Mouse (Mus musculus): ENCODE results near the gene Ap4s1. TPM values are rescaled to one million over a fixed set of nuclear protein-coding genes. Genes with fewer than 3 reads are reported as not detected.

Ap4s1 gene
- total and polyA plus RNA-seq, 2 experiments from 2014 or later: 33.9 to 68.1 TPM

- H3K36me3 ChIP-seq (ENCODE audit: insufficient read depth, low read length): peaks cover 60% of the 10 kb centered on the region
- WGBS: 87% methylated on average over 2 of the region's 2 CpGs
- no peak overlapping the region for H3K4me3 ChIP-seq (ENCODE audit: low read length)
- no peak for ATAC-seq
- no peaks in the 10 kb centered on the region for H3K27me3 ChIP-seq (ENCODE audit: insufficient read depth, low read length)
- H3K4me2 ChIP-seq (ENCODE audit: low read depth, low read length): no peak overlapping the region
- no peak overlapping the region for H3K9ac ChIP-seq (replicated peaks; ENCODE audit: low read length)
- no peak overlapping the region for H3K27ac ChIP-seq
- TF ChIP-seq CTCF (IDR thresholded peaks at IDR 0.05; ENCODE audit: low read depth): peak; percentile 22; the same call in 1 of the 2 replicates
- H3K9me3 ChIP-seq (ENCODE audit: low read length): no peaks in the 10 kb centered on the region
- no peaks in the 10 kb centered on the region for H3K4me1 ChIP-seq (ENCODE audit: insufficient read depth, low read length)
- no peak for DNase-seq (ENCODE audit: low spot score)
Observed at GRCm38 (mm10) chr12:51747348-51747747, 56.5 kb downstream of the Ap4s1 start.

- DNase-seq (ENCODE audit: low spot score) (no peak), ATAC-seq (no peak)
- no peak for TF ChIP-seq CTCF (IDR thresholded peaks at IDR 0.05; ENCODE audit: low read depth)
- WGBS: 95% methylated on average over 12 of the region's 12 CpGs
- Histone ChIP-seq H3K4me1 (ENCODE audit: insufficient read depth, low read length) (no peaks in the 10 kb centered on the region), H3K27ac (no peak overlapping the region), H3K36me3 (ENCODE audit: insufficient read depth, low read length) (peaks cover 63% of the 10 kb centered on the region), H3K9me3 (ENCODE audit: low read length) (no peaks in the 10 kb centered on the region), H3K9ac (replicated peaks; ENCODE audit: low read length) (no peak overlapping the region), H3K4me3 (ENCODE audit: low read length) (no peak overlapping the region), H3K4me2 (ENCODE audit: low read depth, low read length) (no peak overlapping the region), H3K27me3 (ENCODE audit: insufficient read depth, low read length) (no peaks in the 10 kb centered on the region)
Observed at GRCm38 (mm10) chr12:51755938-51756598, 65.2 kb downstream of the Ap4s1 start.

- H3K36me3 ChIP-seq (ENCODE audit: insufficient read depth, low read length): peaks cover 60% of the 10 kb centered on the region
Observed at GRCm38 (mm10) chr12:51756599-51756961, 65.7 kb downstream of the Ap4s1 start.

GRCm38 (mm10) chr12:51759374-51759773 is 68.5 kb downstream of the Ap4s1 start:
- Histone ChIP-seq H3K36me3 (ENCODE audit: insufficient read depth, low read length) (peaks cover 54% of the 10 kb centered on the region), H3K27ac (no peak overlapping the region), H3K4me2 (ENCODE audit: low read depth, low read length) (no peak overlapping the region), H3K9ac (replicated peaks; ENCODE audit: low read length) (no peak overlapping the region), H3K9me3 (ENCODE audit: low read length) (no peaks in the 10 kb centered on the region), H3K4me3 (ENCODE audit: low read length) (no peak overlapping the region), H3K4me1 (ENCODE audit: insufficient read depth, low read length) (no peaks in the 10 kb centered on the region), H3K27me3 (ENCODE audit: insufficient read depth, low read length) (no peaks in the 10 kb centered on the region)
- ATAC-seq (no peak), DNase-seq (ENCODE audit: low spot score) (no peak)
- WGBS: 96% methylated on average over 3 of the region's 3 CpGs
- TF ChIP-seq CTCF (IDR thresholded peaks at IDR 0.05; ENCODE audit: low read depth): no peak

More at GRCm38 (mm10) chr12:51756599-51756961, 65.7 kb downstream of the Ap4s1 start:
- Histone ChIP-seq H3K27ac (no peak overlapping the region), H3K4me1 (ENCODE audit: insufficient read depth, low read length) (no peaks in the 10 kb centered on the region), H3K4me3 (ENCODE audit: low read length) (no peak overlapping the region), H3K9ac (replicated peaks; ENCODE audit: low read length) (no peak overlapping the region), H3K9me3 (ENCODE audit: low read length) (no peaks in the 10 kb centered on the region), H3K27me3 (ENCODE audit: insufficient read depth, low read length) (no peaks in the 10 kb centered on the region), H3K4me2 (ENCODE audit: low read depth, low read length) (no peak overlapping the region)
- TF ChIP-seq CTCF (IDR thresholded peaks at IDR 0.05; ENCODE audit: low read depth): no peak
- ATAC-seq: no peak
- no peak for DNase-seq (ENCODE audit: low spot score)

- Histone ChIP-seq H3K27me3 (ENCODE audit: insufficient read depth, low read length) (no peaks in the 10 kb centered on the region), H3K4me2 (ENCODE audit: low read depth, low read length) (no peak overlapping the region), H3K36me3 (ENCODE audit: insufficient read depth, low read length) (peaks cover 52% of the 10 kb centered on the region), H3K9me3 (ENCODE audit: low read length) (no peaks in the 10 kb centered on the region), H3K27ac (no peak overlapping the region), H3K4me3 (ENCODE audit: low read length) (no peak overlapping the region), H3K4me1 (ENCODE audit: insufficient read depth, low read length) (no peaks in the 10 kb centered on the region), H3K9ac (replicated peaks; ENCODE audit: low read length) (no peak overlapping the region)
- 95% methylated on average over 4 of the region's 4 CpGs for WGBS
- ATAC-seq (no peak), DNase-seq (ENCODE audit: low spot score) (no peak)
- TF ChIP-seq CTCF (IDR thresholded peaks at IDR 0.05; ENCODE audit: low read depth): no peak
Observed at GRCm38 (mm10) chr12:51767454-51767853, 76.6 kb downstream of the Ap4s1 start.

GRCm38 (mm10) chr12:51768702-51769101 is 77.9 kb downstream of the Ap4s1 start:
- DNase-seq (ENCODE audit: low spot score) (no peak), ATAC-seq (no peak)
- 95% methylated on average over 15 of the region's 15 CpGs for WGBS
- Histone ChIP-seq H3K4me2 (ENCODE audit: low read depth, low read length) (no peak overlapping the region), H3K9me3 (ENCODE audit: low read length) (no peaks in the 10 kb centered on the region), H3K4me3 (ENCODE audit: low read length) (no peak overlapping the region), H3K4me1 (ENCODE audit: insufficient read depth, low read length) (no peaks in the 10 kb centered on the region), H3K9ac (replicated peaks; ENCODE audit: low read length) (no peak overlapping the region), H3K36me3 (ENCODE audit: insufficient read depth, low read length) (peaks cover 52% of the 10 kb centered on the region), H3K27ac (no peak overlapping the region), H3K27me3 (ENCODE audit: insufficient read depth, low read length) (no peaks in the 10 kb centered on the region)
- no peak for TF ChIP-seq CTCF (IDR thresholded peaks at IDR 0.05; ENCODE audit: low read depth)

- H3K9me3 ChIP-seq (ENCODE audit: low read length): no peaks in the 10 kb centered on the region
- no peaks in the 10 kb centered on the region for H3K4me1 ChIP-seq (ENCODE audit: insufficient read depth, low read length)
- peak; percentile 40 for DNase-seq (ENCODE audit: low spot score)
- WGBS: 95% methylated on average over 7 of the region's 7 CpGs
- no peak overlapping the region for H3K4me3 ChIP-seq (ENCODE audit: low read length)
- no peak overlapping the region for H3K4me2 ChIP-seq (ENCODE audit: low read depth, low read length)
- no peak overlapping the region for H3K9ac ChIP-seq (replicated peaks; ENCODE audit: low read length)
- TF ChIP-seq CTCF (IDR thresholded peaks at IDR 0.05; ENCODE audit: low read depth): peak; percentile 57
- H3K36me3 ChIP-seq (ENCODE audit: insufficient read depth, low read length): peaks cover 66% of the 10 kb centered on the region
- no peaks in the 10 kb centered on the region for H3K27me3 ChIP-seq (ENCODE audit: insufficient read depth, low read length)
- no peak overlapping the region for H3K27ac ChIP-seq
- ATAC-seq: no peak
Observed at GRCm38 (mm10) chr12:51784842-51785241, 94.0 kb downstream of the Ap4s1 start.

Other genes starting within 250 kb of the Ap4s1 start
- 28.5 and 50.7 TPM in 2 replicates for gene Coch, start 97.7 kb upstream of the Ap4s1 start, total RNA-seq (2014; rRNA removed)
- gene Coch, start 97.7 kb upstream of the Ap4s1 start, polyA plus RNA-seq (2015; fragmentation: Nextera tagmentation; extraction: Ambion mirVana): 23.8 and 25.2 TPM in 2 replicates
- 44.1 and 44.3 TPM in 2 replicates for gene Strn3, start 864 bp downstream of the Ap4s1 start, total RNA-seq (2014; rRNA removed)
- gene Strn3, start 864 bp downstream of the Ap4s1 start, polyA plus RNA-seq (2015; fragmentation: Nextera tagmentation; extraction: Ambion mirVana): 30.2 and 30.8 TPM in 2 replicates
- gene Hectd1, start 138.5 kb downstream of the Ap4s1 start, total RNA-seq (2014; rRNA removed): 67.1 and 68.5 TPM in 2 replicates
- gene Hectd1, start 138.5 kb downstream of the Ap4s1 start, polyA plus RNA-seq (2015; fragmentation: Nextera tagmentation; extraction: Ambion mirVana): 28.0 and 28.4 TPM in 2 replicates